Mouse (Mus musculus) spleen, adult 18-20 months (tissue): Measurements from ENCODE around the gene Thra.

Source experiments
- DNase-seq, 2 experiments: peaks; one replicate each; pipeline ENCODE4 v3.0.0; 2022; ENCODE audit warnings: mixed read lengths in 2 of 2

The Thra gene

DNA sequence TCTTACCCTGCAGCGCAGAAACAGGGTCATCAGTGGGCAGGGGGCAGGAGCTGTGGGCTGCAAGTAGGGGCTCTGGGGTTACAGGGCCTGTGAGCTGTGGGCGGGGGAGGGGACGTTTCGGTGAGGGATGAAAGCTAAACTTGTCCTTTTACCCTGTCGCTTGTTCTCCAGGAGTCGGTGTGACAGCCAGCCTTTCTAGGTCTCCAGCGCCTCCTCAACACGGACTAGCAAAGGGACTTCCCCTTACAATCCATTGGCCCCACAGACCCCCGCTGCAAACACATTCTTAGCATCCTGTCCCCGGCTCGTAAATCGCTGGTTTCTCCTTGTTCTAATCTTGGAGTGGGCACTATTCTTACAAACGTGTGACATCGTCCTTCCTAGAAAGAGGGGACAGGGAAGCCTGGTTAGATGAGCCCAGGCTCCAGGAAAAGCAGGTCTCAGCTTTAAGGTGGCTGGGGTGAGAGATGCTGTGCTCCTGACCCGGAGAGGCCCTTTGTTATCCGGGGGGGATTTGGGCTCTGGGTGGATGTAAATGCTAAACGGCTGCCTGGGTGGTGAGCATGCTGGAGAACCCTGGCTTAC, 42.3 kb downstream of the Thra start:
- no peak for DNase-seq

DNA sequence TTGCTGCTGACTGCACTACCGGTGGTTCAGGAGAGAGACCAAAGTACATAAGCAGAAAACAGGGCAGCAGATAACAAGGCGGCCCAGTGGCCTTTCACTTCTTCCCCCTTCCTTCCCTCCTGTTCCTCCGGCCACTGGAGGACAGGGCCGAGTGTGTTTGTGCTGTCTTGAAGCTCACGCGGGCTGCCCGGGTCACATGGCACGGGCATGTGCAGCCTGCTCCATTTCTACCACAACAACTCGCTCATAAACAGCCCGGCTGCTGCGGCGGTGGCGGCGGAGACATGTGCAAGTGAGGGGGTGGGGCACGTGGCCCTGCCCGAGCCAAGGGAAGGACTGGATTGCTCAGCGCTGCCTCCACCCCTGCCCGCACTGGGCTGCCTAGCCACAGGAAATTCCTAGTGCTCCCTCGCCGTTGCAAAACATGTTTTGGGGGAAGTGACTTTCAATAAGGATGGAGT, 42.8 kb downstream of the Thra start:
- peak; percentile 70 to 75 for DNase-seq

DNA sequence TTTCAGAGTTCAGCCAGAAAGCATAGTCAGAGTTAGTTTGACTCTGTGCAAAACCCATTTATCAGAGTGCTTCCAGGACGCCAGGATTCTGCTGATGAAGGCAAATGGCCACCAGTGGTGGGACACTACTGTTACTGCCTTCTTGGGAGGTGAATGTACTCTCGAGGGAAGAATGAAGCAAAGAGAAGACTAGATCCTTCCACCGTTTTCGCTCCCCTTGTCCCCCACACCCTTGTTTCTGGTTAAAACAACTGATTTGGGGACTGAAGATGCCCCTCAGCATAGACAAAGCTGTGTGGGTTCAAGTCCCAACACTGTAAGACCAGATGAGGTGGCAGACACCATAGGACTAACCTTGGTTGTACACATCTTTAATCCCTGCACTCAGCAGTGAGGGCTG, 43.7 kb downstream of the Thra start:
- DNase-seq = no peak

DNA sequence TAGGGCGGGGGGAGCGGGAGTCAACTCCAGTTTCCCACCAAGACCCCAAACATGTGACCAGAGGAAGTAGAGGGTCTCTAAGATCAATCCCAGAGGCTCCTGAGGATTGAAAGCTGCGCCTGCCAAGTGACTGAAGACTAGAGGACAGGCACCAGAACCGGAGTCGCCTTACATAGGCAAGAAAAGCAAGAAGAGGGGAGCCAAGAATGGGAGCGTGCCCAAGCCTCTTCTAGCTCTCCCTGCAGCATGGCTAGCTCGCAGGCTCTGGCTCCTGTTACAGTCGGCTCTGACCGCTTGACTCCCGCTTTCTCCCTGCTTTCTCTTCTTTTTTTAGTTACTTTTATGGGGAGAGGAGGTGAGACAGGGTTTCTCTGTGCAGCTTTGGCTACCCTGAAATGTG, 44.8 kb downstream of the Thra start:
- DNase-seq = no peak

DNA sequence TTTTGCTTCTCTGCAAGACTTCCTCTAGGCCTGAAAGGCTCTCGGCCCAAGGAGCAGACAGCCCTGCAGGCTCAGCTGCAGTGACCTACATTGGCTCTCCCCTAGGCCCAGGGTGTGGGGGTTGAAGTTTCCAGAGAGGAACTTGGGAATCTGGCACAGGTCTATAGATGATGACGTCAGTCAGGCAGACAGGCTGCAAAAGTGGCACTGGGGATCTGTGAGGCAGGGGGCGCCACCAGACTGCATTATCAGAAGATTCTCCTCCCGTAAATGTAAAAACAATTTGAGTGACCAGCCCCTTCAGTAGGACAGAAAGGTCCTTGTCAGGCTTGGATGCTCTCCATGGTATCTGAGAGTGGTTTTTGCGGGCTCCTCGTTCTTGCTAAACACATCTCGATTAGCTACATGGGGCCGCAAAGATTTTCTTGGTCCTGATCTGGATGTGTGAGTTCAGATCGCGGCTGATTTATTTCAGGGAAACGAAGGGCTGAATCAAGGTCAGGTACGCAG, 45.4 kb downstream of the Thra start:
- peak; percentile 54 to 76 for DNase-seq

DNA sequence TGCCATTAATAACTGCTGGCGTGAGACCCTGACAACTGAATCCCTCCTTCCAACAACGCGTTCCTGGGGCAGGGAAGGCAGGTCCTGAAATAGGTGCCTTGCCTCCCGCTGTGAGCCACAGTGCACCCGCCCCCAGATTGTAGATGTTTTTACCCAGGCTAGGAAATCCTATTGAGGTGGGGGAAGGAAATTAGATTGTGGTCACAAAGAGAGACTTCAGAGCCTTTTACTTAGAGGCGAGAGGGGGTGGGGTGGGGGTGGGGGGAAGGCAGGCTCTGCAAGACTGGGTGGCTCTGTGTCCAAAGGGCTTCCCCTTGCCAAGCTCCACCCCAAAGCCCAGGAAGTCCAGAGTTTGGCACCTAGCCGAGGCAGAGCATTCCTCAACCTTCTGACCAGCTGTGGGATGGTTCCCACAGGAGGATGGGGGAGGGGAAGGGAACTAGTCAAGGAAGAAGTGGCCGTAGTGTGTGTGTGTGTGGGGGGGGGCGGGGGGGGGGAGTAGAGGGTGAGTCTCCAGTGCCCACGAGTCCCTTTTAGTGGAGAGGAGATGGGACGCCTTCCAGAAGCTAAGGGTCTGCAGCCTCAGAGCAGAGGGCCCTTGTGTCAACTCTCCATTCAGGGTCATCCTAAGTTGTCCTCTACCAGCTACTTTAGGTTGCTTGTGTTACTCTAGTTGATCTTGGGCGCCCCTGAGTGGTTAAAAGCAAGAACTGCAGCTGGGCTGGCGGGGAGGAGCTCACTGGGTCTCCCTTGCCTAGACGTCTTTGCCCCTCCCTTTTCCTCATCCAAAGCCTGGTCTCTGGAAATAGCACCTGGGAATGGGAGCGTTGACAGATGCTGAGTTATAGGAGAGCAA, 46.1 kb downstream of the Thra start:
- peak; percentile 86 to 89 for DNase-seq

DNA sequence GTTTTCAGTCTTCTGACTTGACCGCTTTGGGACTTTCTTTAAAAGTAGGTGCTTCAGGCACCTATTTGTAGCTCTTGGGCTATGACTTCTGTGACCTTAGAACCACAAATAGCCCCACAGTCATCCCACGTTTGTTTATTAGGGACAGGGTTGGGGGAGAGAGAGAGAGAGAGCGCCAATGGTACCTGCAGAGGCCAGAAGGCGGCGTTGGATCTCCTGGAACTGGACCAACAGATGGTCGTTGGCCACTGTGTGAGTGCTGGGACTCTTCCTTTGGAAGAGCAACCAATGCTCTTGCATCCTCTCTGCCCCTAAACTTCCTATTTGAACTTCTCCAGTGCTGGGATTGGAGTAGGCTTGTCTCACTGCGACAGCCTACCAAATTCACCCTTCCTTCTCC, 46.8 kb downstream of the Thra start:
- no peak for DNase-seq

DNA sequence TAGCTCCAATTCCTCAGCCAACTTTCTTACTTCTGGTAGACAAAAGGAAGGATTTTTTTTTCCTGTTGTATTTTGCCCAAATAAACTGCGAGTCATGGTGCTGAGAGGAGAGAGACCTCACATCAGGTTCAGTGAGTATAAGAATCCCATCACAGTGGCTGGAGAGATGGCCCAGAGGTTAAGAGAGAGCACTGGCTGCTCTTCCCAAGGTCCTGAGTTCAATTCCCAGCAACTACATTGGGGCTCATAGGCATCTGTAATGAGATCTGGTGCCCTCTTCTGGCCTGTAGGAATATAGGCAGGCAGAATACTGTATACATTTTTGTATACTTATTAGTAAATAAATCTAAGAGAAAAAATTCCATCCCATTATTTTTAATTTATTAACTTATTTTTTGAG, 47.3 kb downstream of the Thra start:
- no peak for DNase-seq

DNA sequence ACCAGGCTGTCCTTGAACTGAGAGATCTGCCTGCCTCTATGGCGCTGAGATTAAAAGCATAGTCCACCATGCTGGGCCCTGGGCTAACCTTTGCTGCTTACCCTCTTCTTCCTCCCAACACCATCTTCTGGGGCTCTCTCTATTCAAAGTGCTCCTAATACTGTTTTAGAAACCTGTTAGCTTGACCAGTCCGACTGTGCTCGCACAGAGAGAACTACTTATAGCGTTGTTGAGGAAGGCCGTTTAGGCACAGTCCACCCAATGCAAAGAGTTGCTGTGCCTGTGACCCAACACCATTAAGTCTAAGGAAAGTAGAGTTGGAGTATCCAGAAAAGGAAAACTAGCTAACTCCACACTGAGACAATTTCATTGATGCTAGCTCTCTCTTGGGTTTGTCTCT, 47.7 kb downstream of the Thra start:
- no peak for DNase-seq

DNA sequence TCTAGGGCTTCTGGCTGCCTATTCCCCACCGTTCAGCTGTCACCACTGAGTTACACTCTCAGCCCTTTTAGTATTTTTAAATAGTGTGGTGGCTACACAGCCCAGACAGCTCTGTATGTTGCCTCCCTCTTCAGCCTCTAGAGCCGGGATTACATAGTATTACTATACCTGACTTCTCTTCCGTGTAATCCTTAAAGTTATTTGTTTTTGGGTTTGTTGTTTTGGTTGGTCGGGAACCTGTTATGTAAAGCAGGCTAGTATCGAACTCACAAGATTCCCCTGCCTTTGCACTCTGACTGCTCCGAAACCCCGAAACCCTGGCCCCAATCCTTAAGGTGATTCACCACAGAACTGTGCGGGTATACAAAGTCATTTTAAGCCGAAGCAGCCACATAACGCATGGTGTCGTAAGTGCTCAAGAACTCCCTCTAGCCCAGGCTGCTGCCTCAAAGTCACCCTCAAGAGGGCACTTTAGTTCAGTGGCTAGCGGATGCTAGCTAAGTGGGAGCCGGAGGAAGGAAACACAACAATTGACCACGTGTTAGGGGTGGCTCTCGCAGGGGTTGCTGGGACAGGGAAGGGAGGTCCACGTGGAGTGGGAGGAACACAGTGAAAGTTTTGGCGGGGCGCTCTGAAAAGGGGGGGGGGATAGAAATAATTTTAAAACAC, 48.2 kb downstream of the Thra start:
- DNase-seq = peak; percentile 80 to 83

DNA sequence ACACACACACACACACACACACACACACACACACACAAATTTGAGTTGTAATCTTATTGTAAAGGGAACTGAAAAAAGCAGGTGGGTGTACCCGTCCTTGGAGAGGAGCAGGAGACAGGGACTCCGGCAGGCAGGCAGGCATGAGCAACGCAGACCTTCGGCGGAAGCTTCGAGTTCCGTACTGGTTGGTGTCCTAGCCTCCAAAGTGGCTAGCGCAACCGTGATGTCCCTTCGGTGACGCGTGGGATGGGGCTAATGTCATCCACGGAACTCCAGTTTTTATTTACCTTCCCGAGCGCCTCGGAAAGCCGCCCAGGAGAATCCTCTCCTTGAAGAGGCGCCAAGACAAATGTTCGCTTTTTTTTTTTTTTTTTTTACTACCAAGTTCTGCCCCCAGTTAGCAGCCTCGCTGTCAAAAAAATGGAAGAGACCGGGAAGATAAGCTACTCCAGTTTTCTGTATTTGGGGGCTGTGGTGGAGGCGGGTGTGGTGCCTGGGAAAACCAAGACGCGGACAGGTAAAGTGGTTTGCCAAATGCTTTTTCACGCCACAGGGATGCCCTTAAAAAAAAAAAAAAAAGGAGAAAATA, 48.9 kb downstream of the Thra start:
- no peak for DNase-seq

DNA sequence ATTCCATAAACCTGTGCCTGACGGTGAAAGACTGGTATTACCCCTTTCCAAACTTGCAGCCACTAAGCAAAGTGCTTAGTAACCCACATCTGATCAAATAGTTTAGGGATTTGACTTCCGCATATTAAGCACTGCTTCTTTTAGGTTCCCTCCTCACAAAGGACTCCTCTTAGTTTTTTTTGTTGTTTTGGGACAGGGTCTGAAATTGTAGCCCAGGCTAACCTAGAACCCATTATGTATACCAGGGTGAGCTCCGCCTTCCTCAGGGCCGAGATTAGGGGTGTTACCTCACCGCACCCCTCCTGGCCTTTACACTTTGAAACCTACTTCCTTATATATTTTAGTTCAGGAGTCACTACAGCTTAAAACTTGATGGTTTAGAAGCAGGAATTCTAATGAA, 49.4 kb downstream of the Thra start:
- no peak for DNase-seq

DNA sequence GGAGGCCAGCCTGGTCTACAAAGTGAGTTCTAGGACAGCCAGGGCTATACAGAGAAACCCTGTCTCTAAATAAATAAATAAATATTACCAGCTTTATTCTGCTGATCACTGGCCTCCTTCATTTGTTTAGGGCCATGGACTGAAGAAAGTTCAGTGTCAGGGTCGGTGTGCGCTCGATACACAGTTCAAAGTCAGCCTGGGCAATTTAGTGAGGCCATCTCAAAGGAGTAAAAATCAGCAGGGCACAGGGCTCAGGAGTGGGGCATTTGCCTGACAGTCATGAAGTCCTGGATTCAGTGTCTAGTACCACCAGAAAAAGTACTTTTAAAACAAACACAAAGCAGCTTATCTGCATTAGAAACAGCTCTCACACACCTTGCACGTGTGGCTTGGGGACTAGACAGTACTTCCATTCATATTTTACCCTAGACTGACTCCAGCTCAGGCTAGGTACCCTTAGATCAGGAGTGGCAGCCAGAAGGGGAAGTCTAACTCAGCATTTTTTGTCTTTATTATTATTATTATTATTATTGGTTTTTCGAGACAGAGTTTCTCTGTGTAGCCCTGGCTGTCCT, 50.3 kb downstream of the Thra start:
- no peak for DNase-seq

DNA sequence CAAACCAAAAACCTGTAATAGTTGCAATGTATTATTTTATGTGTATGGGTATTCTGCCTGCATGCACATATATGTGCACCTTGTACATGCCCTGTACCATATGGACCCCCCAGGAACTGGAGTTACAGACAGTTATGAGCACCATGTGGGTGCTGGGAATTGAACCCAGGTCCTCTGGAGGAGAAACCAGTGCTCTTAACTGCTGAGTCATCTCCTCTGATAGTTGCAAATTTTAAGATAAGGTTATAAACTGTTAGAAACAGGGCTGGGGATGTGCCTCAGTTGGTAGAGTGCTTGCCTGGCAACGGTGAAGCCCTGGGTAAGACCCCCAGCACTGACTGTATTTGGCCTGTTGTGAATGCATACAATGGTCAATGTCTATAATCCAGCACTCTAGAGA, 51.0 kb downstream of the Thra start:
- no peak for DNase-seq

DNA sequence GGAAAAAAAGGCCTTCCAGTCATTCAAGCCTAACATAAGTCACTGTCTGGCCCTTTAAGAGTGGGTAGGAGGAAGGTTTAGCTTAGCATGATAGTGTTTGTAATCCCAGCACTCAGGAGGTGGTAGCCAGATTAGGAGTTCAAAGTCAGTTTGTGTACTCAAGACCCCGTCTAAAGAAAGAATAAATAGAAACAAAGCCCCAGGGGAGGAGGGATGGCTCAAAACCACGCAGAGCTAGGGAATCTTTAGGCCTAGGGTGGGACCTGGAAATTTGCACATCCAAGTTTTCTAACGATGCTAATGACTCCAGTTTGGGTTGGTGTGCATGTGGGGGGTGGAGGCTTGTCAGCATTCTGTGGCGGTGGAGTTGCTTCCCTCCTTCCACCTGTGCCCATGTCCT, 51.6 kb downstream of the Thra start:
- no peak for DNase-seq

DNA sequence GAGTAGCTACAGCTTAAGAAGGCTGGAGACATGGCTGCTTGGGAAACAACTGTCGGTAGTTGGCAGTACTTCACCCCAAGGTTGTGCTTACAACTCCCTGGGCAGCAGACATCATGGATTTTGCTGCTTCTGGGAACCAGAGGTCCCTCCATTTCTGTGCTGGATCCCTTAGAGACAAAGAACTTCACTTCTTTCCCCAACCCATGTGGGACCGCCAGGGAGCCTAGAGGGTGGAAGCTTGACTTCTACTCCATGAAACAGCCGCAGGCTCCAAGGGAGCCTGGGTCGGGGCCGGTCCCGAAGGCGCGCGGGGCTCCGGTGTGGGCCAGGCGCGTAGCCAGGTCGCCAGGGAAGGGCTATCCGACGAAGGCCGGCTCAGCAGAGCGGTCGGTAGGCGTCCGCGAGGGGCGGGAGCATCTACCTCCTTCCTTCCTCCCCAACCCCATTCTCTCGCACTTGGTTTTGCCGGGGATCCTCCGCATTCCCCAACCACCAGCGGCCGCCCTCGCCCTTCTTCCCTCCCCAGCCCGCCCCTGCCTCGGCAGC, 54.1 kb downstream of the Thra start:
- DNase-seq = no peak

DNA sequence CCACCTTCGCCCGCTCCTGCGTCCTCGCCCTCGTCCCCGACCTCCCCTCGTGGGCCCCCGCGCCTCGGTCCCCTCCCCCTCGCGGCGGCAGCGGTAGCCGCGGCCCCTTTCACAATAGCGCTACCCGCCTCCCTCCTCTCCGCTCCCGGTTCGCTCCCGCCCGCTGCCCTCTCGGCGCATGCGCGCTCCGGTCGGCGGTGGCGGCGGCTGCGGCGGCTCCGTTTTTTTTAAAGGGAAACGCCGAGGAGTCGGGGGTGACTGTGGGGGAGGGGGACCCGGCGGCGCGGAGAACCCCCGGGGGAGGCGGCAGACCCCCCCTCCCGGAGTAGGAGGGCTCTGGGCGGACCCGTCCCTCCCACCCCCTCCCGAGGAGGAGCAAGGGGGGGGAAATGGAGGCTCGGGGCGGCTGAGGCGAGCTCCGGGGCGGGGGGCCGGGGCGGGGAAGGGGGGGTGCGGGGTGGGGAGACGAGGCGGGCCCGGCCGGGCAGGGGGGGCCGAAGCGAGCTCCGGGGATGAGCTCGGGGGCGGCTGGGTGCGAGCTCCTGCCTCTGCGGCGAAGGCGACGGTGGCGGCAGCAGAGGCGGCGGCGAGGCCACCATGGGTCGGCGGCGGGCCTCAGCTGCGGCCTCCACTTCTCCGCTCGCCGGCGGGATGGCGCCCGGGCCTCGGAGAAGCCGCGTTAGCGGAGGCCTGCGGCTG, 54.7 kb downstream of the Thra start, which contains the start of gene Msl1:
TSS of gene Msl1 (plus strand) at position 502 of the 699 bp plus-strand sequence.
- peak; percentile 85 for DNase-seq

DNA sequence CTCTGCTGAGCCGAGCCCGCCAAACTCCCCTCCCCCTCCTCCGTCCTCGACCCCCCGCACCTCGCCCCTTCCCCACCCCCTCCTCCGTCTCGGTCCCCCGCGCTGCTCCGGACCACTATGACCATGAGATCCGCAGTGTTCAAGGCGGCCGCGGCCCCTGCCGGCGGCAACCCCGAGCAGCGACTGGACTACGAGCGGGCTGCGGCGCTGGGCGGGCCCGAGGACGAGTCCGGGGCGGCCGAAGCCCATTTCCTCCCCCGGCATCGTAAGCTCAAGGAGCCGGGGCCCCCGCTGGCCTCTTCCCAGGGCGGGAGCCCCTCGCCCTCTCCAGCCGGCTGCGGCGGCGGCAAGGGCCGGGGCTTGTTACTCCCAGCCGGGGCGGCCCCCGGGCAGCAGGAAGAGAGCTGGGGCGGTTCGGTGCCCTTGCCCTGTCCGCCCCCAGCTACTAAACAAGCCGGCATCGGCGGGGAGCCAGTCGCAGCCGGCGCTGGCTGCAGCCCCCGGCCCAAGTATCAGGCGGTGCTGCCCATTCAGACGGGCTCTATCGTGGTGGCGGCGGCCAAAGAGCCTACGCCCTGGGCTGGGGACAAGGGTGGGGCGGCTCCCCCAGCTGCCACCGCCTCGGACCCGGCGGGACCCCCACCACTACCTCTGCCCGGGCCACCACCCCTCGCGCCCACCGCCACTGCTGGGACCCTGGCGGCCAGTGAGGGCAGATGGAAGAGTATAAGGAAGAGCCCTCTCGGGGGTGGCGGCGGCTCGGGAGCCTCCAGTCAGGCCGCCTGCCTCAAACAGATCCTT, 55.5 kb downstream of the Thra start:
- DNase-seq = peak; percentile 52 to 65

DNA sequence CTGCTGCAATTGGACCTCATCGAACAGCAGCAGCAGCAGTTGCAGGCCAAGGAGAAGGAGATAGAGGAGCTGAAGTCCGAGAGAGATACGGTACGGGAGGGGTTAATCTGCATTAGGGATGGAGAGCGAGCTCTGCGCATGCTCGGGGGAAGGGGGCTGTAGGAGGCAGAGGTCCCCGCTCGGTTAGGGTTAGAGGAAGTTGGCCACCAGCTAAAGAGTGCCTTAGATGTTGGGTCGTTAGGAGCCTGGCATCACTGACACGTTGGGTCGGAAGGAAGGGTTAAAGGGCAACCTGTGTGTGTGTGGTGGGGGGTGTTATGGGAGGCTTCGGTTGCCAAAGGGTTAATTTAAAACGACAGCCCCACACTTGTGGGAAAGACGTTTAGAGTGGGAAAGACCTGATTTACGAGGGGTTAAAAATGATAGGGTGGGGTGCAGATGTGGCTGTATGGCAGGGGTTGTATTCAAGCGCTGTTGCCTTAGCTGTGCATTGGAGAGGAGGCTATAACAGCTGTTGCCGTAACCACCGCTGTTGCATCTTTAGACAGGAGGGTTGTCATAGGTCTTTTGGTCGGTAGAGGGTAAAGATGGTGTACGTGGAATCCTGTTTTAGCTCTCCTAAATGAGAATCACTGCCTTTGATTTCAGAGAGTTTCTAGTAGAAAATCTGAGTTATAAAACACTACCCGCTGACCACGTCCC, 56.2 kb downstream of the Thra start:
- peak; percentile 46 to 55 for DNase-seq

DNA sequence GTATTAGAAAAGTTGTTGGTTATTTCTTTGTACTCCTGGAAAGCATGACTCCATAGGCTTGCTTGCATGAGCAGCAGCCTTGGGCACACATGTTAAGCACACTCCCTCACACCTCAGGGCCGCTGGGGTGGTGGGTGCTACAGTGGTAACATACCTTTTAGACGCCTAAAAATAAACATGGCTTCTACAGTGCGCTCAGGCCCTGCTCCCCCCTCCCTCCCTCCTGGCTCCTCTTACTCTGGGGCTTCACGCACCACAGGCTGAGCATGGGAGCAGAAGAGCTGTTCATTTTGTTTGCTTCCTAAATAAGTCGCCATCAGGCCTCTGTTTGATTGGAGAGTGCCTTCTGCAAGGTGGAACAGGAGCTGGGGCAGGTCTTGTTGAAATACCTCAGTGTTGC, 56.9 kb downstream of the Thra start:
- DNase-seq = no peak
